Mouse (Mus musculus): ENCODE measurements around the gene Cln5.

GRCm38 (mm10) chr14:103069864-103070611, at the start of gene Cln5:
- TF ChIP-seq CTCF (IDR thresholded peaks at IDR 0.05; ENCODE audit: control insufficient read depth, insufficient read depth, insufficient read length) (no peak), MAX (IDR thresholded peaks at IDR 0.05) (no peak)

All from C2C12 (cell line).